Mouse (Mus musculus): ENCODE measurements around the gene Zfp870. TPM values are rescaled to one million over a fixed set of nuclear protein-coding genes. Genes with fewer than 3 reads are reported as not detected.
"Not testable (repeated sequence)": the region's sequence is repeated elsewhere in the genome, so short reads cannot be mapped to it uniquely, and the experiment has no call there.

The Zfp870 gene
- polyA plus RNA-seq, 1 experiment from 2014 or later, result 6.9 TPM

GRCm38 (mm10) chr17:32856713-32857112 is 34.7 kb downstream of the Zfp870 start:
- H3K9ac ChIP-seq; ATAC-seq (ENCODE audit: low FRiP score); H3K27me3 ChIP-seq; H3K4me1 ChIP-seq; H3K36me3 ChIP-seq; H3K4me3 ChIP-seq; H3K4me2 ChIP-seq (replicated peaks); H3K9me3 ChIP-seq (replicated peaks); H3K27ac ChIP-seq: not testable (repeated sequence)
- WGBS, result 62% methylated on average over 4 of the region's 6 CpGs

DNA sequence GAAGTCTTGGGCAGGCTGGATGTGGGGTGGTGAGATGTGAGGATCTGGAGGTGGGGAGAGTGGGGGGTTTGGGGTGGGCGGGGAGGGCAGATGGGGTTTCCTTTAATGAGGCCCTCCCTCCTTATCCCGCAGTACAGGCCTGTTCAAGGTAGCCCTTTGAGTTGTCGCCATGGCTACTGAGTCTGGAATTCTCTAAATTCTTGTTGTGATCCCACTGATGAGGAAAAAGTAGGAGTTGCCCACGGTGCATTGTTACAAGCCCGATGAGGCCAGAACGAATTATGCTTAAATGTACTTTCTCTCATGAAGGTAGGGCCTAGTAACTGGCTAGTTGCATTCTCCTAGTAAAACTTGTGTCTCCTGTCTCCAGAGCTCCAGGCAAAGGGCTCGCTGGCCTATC is 39.9 kb downstream of the Zfp870 start:
- Histone ChIP-seq H3K27ac (no peak overlapping the region), H3K4me2 (replicated peaks) (no peak overlapping the region), H3K9ac (no peak overlapping the region), H3K27me3 (no peaks in the 10 kb centered on the region), H3K9me3 (replicated peaks) (no peaks in the 10 kb centered on the region), H3K4me3 (no peak overlapping the region), H3K4me1 (no peaks in the 10 kb centered on the region), H3K36me3 (no peaks in the 10 kb centered on the region)
- no peak for ATAC-seq (ENCODE audit: low FRiP score)
- 36% methylated on average over 7 of the region's 7 CpGs for WGBS

DNA sequence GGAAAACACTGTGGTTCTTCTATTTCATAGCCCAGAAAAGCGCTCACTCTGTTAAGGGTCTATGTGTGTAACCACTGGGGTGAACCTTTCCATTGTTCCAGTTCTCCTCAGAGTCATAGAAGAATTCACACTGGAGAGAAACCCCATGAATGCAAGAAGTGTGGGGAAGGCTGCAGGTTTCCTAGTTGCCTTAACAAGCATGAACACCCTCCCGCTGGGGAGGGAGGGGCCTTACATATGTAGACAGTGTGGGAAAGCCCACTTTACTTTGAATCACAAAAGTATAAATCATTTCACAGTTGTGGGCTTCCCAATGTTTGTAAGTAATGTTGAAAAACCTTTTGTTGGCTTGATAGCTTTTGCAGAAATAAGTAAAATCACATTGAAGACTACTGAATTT is 50.1 kb downstream of the Zfp870 start:
- Histone ChIP-seq H3K4me2 (replicated peaks) (no peak overlapping the region), H3K27ac (no peak overlapping the region), H3K27me3 (no peaks in the 10 kb centered on the region; the same call in 1 of the 2 replicates), H3K36me3 (no peaks in the 10 kb centered on the region), H3K9ac (no peak overlapping the region), H3K9me3 (replicated peaks) (peaks cover 9% of the 10 kb centered on the region; the same call in 1 of the 2 replicates), H3K4me3 (no peak overlapping the region), H3K4me1 (peaks cover 3% of the 10 kb centered on the region; the same call in 1 of the 2 replicates)
- WGBS, result 45% methylated on average over 2 of the region's 2 CpGs
- ATAC-seq (ENCODE audit: low FRiP score), result no peak

DNA sequence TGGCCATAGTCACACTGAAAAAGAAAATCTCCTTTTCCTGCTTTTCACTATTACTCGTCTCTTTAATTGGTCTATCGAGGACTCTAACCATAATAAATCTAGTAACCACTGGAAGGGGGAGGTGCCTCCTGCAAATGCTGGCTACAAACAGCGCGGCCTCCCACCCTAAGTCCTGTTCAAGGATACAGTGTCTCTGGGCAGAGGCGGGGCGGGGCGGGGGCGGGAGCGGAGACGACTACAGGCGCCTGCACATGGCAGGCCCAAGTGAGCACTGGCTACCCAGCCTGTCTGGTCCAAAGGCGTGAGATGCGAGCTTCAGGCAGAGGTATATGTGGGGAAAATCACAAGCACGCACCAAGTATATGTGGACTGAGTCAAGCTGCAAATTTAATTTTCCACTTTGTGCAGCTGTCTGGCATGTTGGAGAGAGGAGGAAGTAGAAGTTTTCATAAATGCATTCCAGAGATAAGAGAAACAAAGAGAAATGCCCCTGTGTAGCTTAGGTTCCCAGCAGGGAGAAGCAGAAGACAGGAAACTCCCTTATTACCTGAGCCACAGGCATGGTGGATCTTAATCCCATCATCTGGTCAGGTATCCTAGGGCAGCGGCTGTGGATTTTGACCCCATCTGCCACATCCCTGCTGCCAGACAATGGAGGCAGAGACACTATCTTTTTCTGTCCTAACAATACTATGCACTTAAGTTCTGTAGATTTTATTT is 52.2 kb downstream of the Zfp870 start:
- H3K4me3 ChIP-seq, result no peak overlapping the region
- no peak overlapping the region for H3K9ac ChIP-seq
- H3K36me3 ChIP-seq, result no peaks in the 10 kb centered on the region
- peaks cover 3% of the 10 kb centered on the region; the same call in 1 of the 2 replicates for H3K4me1 ChIP-seq
- H3K4me2 ChIP-seq (replicated peaks), result no peak overlapping the region
- H3K27ac ChIP-seq, result no peak overlapping the region
- ATAC-seq (ENCODE audit: low FRiP score), result no peak
- peaks cover 8% of the 10 kb centered on the region; the same call in 1 of the 2 replicates for H3K9me3 ChIP-seq (replicated peaks)
- WGBS, result 54% methylated on average over 15 of the region's 15 CpGs
- no peaks in the 10 kb centered on the region; the same call in 1 of the 2 replicates for H3K27me3 ChIP-seq

GRCm38 (mm10) chr17:32830418-32830782 is 61.0 kb downstream of the Zfp870 start:
- H3K27me3 ChIP-seq, result no peaks in the 10 kb centered on the region
- H3K4me2 ChIP-seq (replicated peaks), result peak overlapping the region; percentile 77
- peaks cover 14% of the 10 kb centered on the region for H3K36me3 ChIP-seq
- H3K27ac ChIP-seq, result peak overlapping the region; percentile 17; the same call in 1 of the 2 replicates
- H3K4me3 ChIP-seq, result peak overlapping the region; percentile 78
- WGBS, result 34% methylated on average over 3 of the region's 3 CpGs
- no peaks in the 10 kb centered on the region for H3K9me3 ChIP-seq (replicated peaks)
- no peak; the same call in 1 of the 2 replicates for ATAC-seq (ENCODE audit: low FRiP score)
- peak overlapping the region; percentile 91; the same call in 1 of the 2 replicates for H3K9ac ChIP-seq
- peaks cover 13% of the 10 kb centered on the region for H3K4me1 ChIP-seq

DNA sequence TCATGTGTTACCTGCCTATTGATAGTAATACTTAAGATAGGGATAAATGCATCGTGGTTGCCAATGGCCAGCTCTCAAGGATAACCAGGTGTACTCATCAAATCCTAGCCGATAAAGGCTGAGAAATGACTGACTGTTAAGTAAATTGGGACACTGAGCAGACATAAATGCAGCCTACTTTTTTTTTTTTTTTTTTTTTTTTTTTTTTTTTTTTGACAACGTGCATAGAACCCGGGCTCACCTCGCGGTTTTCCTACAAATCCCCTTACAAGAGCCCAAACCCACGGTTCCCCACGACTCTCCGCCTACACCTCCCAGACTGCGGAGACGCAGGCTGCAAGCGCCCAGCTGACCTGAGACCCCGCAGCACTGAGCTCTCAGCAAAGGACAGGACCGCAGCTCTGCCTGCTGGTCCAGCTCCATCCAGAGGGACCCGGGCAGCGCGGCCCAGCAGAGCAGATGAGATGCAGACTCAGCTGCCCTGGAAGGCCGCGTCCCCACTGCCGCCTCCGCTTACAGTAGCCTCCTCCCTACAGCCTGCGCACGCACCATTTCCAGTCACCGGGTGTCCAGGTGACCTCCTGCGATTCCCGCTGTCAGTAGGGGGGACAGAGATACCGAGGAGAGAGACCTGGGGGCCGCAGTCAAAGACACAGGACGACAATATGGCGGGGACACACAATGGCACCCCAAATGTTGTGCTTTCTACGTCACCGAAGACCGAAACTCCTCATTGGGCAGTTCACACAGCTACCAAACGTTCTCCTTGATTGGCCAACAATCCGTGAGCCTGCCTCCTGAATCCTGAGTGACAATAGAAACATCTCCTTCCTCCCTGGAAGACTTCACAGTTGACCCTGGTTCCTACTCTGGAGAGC is 61.7 kb downstream of the Zfp870 start, which contains the start of gene Zfp799:
Zfp799 (minus strand) TSS at position 722 of the 878 bp plus-strand sequence.
- peak within 1 kb of the TSS; percentile 78 for H3K4me3 ChIP-seq
- H3K27me3 ChIP-seq, result no peaks in the 10 kb centered on the region
- H3K27ac ChIP-seq, result peak within 1 kb of the TSS; percentile 75
- ATAC-seq (ENCODE audit: low FRiP score), result peak; percentile 99
- H3K9ac ChIP-seq, result peak within 1 kb of the TSS; percentile 91
- H3K4me2 ChIP-seq (replicated peaks), result peak within 1 kb of the TSS; percentile 77
- H3K36me3 ChIP-seq, result peaks cover 20% of the 10 kb centered on the region
- peaks cover 13% of the 10 kb centered on the region for H3K4me1 ChIP-seq
- no peaks in the 10 kb centered on the region for H3K9me3 ChIP-seq (replicated peaks)
- 2% methylated on average over 35 of the region's 35 CpGs for WGBS

Other genes with a start within 250 kb of the Zfp870 start
- gene Cyp4f40, start 232.7 kb downstream of the Zfp870 start, polyA plus RNA-seq (2016; fragmentation: Nextera tagmentation; extraction: Ambion mirVana), result not detected in 2 replicates
- 0.53 and 0.99 TPM in 2 replicates for gene Cyp4f15, start 206.0 kb downstream of the Zfp870 start, polyA plus RNA-seq (2016; fragmentation: Nextera tagmentation; extraction: Ambion mirVana)
- 47.6 and 49.9 TPM in 2 replicates for gene Zfp871, start 103.4 kb downstream of the Zfp870 start, polyA plus RNA-seq (2016; fragmentation: Nextera tagmentation; extraction: Ambion mirVana)
- gene Zfp811, start 81.7 kb downstream of the Zfp870 start, polyA plus RNA-seq (2016; fragmentation: Nextera tagmentation; extraction: Ambion mirVana), result 42.9 and 46.4 TPM in 2 replicates
- gene Zfp799, start 61.4 kb downstream of the Zfp870 start, polyA plus RNA-seq (2016; fragmentation: Nextera tagmentation; extraction: Ambion mirVana), result 18.4 and 18.7 TPM in 2 replicates
- not detected in 2 replicates for gene Cyp4f14, start 25.7 kb upstream of the Zfp870 start, polyA plus RNA-seq (2016; fragmentation: Nextera tagmentation; extraction: Ambion mirVana)
- gene Cyp4f13, start 55.8 kb upstream of the Zfp870 start, polyA plus RNA-seq (2016; fragmentation: Nextera tagmentation; extraction: Ambion mirVana), result 8.1 and 10.2 TPM in 2 replicates
- 7.9 and 8.9 TPM in 2 replicates for gene Zfp472, start 74.2 kb upstream of the Zfp870 start, polyA plus RNA-seq (2016; fragmentation: Nextera tagmentation; extraction: Ambion mirVana)
- 17.9 and 20.3 TPM in 2 replicates for gene Zfp952, start 101.5 kb upstream of the Zfp870 start, polyA plus RNA-seq (2016; fragmentation: Nextera tagmentation; extraction: Ambion mirVana)
- 22.6 and 25.4 TPM in 2 replicates for gene Zfp763, start 141.8 kb upstream of the Zfp870 start, polyA plus RNA-seq (2016; fragmentation: Nextera tagmentation; extraction: Ambion mirVana)
- not detected in 2 replicates for gene 4921501E09Rik, start 176.4 kb upstream of the Zfp870 start, polyA plus RNA-seq (2016; fragmentation: Nextera tagmentation; extraction: Ambion mirVana)
- 15.6 and 18.2 TPM in 2 replicates for gene Zfp563, start 197.7 kb upstream of the Zfp870 start, polyA plus RNA-seq (2016; fragmentation: Nextera tagmentation; extraction: Ambion mirVana)
- gene Morc2b, start 248.0 kb upstream of the Zfp870 start, polyA plus RNA-seq (2016; fragmentation: Nextera tagmentation; extraction: Ambion mirVana), result 0.18 TPM in 1 of 2 replicates, not detected in the other